Mouse (Mus musculus) natural killer cell, adult 2 months (primary cell): Measurements from ENCODE around the gene 1700024G13Rik.
"Not testable (repeated sequence)": the region's sequence is repeated elsewhere in the genome, so short reads cannot be mapped to it uniquely, and the experiment has no call there.

Experiments used
- DNase-seq, 2 experiments: peaks; one replicate each; pipeline ENCODE4 v3.0.0; 2022; ENCODE audit warnings: low spot score in 2 of 2

Gene 1700024G13Rik

GRCm38 (mm10) chr14:32388196-32388595, at the start of gene 1700024G13Rik:
1700024G13Rik (minus strand) TSS chr14:32388391.
- DNase-seq, result no peak

DNA sequence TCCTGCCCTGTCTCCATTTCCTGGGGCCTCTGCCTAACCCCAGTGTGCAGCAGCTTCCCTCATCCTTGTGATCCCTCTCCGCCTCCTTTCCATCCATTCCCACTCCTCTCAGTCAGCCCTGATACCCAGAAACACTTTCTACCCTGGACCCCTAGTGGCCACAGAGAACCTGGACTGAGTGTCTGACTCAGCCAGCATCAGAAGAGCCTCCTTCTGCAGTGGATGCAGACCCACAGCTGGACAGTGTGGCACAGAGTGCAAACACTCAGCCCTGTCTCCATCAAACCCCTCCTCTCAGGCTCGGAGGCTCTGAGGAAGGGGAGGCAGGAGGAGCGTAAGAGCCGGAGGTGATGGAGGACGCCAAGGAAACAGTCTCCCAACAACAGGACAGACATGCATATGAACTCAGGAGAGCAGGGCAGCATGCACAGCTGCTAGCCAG, 49.2 kb upstream of the 1700024G13Rik start:
- DNase-seq, result no peak

- no peak for DNase-seq
Observed at GRCm38 (mm10) chr14:32429030-32429602, 40.9 kb upstream of the 1700024G13Rik start.

DNA sequence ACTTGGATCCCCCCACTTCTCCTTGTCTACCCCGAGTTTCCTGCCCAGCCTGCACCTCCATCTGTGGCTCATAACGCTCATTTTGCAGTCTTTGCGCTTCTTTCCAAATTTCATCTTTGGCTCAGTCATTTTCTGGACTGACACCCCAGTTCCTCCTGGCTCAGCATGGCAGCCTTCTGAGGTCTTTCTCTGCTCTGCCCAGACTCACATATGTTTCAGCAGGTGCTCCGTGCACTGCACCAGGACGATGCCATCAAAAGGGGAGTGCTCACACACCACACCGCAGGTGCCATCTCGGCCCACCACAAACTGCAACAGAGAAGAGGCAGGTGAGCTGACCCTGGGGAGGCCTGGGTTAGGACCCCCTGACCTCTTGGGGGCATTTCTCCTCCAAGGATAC, 35.8 kb upstream of the 1700024G13Rik start:
- DNase-seq, result no peak

DNA sequence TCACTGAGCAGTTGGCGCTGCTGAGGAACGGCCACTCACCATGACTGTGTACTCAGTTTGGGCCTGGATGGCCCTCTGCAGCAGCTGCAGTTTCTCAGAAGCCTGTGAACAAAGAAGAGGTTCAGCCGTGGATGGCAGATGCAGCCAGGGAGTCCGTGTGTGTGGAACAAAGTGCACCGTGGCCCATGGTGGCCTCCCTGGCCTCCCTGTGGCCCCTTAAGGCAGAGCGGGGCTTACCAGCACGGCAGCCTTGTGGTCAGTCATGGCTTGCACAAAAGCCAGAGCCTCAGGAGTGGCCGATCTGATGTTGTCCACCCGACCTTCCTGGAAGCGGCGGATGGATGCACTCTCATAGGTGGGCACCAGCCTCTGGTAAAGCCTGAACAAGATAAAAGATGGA, 30.6 kb upstream of the 1700024G13Rik start:
- no peak for DNase-seq

DNA sequence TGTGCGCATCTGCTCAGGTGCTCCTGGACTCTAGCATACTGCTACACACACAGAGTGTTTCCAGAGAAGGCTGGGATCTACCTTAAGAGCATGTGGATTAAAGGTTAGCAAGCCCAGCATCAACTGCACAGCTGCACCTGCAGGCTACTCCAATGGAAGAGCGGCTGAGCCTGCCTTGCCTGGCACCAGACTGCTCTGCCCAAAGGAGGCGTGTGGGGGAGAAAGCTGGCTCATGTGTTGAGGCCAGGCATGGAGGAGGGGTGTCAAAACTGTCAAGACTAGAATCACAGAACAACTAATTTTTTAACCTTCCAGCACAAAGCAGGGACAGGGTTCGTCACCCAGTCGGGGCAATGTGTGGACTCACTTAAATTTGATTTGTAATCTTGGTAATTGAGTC, 23.9 kb upstream of the 1700024G13Rik start:
- no peak for DNase-seq

DNA sequence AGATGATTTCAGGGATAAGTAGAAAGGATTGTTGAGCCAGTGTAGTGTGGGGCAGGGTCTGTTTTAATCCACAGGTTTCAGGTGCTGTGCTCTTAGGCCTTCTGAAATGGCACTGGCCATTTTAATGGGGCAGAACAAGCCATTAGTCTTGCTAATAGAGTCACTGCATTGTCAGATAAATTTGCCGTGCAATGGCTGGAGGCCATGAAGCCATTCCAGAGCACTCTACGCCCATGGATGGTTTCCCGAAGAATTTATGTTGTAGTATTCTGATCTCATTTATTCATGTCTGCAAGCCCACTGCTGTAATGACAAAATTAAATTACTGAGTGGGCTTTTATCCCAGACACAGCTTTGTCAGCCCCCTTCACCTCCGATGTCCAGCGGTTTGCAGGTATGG, 21.9 kb upstream of the 1700024G13Rik start:
- no peak for DNase-seq

GRCm38 (mm10) chr14:32405399-32405798, 17.2 kb upstream of the 1700024G13Rik start:
- not testable (repeated sequence) for DNase-seq

- no peak for DNase-seq
Observed at GRCm38 (mm10) chr14:32381619-32382018, 6.6 kb downstream of the 1700024G13Rik start.

DNA sequence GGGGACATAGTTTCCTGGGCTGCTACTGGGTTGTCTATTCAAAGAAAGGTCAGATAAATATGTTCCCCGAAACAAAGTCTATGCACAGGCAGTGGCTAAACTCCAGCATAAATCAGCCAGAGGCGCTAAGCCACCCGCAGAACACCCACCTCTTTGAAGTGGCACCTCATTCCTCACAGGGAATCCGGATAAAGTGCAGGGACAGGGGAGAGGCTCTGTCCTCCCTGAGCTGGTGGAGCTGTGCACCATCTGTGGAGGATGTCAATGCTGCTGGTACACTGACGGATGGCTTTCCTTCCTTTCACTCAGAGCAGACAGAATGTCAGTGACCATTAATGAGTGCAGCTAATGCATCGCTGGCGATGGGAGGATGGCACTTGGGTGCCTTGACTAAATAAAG, 7.1 kb downstream of the 1700024G13Rik start:
- no peak for DNase-seq

- no peak for DNase-seq
Observed at GRCm38 (mm10) chr14:32380099-32380480, 8.1 kb downstream of the 1700024G13Rik start.

DNA sequence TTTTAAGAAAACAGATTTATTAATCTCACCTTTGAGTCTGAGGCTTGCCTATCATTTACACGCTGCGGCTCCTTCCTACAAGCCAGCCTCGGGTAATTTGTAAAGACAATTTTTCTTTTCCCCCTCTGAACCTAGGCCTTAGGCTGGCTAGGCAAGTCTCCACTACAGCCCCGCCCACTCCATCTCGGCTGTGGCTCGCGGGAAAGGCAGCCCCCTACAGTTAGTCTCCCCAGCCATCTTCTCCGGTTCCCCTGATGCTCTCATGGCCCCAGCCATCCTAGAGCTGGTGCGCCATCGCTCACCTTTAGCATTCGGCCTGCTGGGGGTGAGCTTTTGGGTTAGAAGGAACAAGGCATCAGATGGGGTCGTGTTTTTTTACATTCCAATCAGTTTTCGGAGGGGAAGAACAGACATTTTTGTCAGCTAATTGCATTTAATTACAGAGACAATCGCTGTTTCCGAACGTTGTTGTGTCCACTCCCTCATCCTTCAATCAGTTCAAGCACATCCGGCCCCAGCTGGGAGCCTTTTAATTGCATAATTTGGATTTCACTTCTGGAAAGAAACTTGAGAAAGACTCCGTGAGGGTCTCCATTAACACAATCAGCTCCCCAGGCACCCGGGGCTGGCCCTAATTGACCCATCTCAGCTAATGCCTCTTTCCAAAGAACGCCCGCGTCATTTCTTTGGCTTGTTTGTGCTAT, 8.6 kb downstream of the 1700024G13Rik start:
- DNase-seq, result no peak

DNA sequence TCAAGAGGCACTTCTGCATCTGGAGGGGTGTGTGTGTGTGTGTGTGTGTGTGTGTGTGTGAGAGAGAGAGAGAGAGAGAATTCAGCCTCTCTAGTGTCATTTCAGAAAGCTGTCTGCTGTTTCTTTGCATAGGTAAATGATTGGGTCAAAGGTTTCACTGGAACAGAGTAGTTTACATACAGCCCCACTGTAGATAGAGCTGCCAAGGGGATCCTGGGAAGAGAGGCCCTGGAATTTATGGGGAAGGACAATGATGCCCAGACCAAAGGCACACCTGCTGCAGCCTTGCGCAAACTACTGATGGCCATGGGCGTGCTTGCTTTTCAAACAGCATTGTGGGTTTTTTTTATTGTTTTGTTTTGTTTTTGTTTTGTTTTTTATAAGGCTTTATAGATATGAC, 15.7 kb downstream of the 1700024G13Rik start:
- DNase-seq, result no peak

GRCm38 (mm10) chr14:32369756-32370155, 18.4 kb downstream of the 1700024G13Rik start:
- no peak for DNase-seq

GRCm38 (mm10) chr14:32364359-32364758, 23.8 kb downstream of the 1700024G13Rik start:
- DNase-seq, result no peak

DNA sequence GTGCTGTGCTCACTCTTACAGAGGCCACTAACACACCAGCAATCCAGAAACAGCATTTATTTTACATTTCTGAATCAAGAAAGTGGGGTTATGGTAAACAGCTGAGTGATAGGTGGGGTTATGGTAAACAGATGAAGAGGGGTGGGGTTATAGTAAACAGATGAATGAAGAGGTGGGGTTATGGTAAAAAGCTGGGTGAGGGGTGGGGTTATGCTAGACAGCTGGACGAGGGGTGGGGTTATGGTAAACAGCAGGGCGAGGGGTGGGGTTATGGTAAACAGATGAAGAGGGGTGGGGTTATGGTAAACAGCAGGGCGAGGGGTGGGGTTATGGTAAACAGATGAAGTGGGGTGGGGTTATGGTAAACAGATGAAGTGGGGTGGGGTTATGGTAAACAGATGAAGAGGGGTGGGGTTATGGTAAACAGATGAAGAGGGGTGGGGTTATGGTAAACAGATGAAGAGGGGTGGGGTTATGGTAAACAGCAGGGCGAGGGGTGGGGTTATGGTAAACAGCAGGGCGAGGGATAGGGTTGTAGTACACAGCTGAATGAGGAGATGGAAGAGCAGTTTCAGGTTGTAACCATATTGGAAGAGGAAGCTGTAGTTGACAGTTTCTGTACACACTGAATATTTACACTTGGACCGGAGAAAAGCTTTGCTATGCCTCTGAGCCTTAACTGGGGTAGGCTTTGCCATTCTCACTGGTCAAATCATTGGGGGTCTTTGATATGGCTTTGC, 36.8 kb downstream of the 1700024G13Rik start:
- DNase-seq, result not testable (repeated sequence)

- no peak for DNase-seq
Observed at GRCm38 (mm10) chr14:32347307-32347706, 40.9 kb downstream of the 1700024G13Rik start.

GRCm38 (mm10) chr14:32344694-32345093, 43.5 kb downstream of the 1700024G13Rik start:
- DNase-seq, result no peak

GRCm38 (mm10) chr14:32344176-32344575, 44.0 kb downstream of the 1700024G13Rik start:
- DNase-seq, result no peak

- DNase-seq, result no peak
Observed at GRCm38 (mm10) chr14:32341823-32342222, 46.4 kb downstream of the 1700024G13Rik start.

DNA sequence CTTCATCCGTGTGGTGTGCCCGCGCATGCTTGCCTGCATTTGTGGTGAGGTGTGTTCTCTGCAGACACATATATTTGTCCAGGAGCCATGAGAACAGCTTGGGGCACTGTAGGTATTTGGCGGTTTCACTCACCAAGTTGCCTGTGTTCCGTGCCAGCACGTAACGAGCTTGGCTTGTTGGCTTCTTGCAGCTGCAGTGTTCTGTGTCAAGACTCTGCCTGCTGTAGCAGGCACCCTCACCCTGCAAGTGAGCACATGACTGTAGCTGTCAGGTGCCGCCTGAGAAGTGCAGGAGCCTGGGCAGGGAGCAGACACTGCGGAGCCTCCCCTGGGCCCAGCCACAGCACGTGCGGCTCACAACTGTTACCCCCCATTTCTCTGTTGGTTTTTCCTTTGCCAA, 51.6 kb downstream of the 1700024G13Rik start:
- no peak for DNase-seq

DNA sequence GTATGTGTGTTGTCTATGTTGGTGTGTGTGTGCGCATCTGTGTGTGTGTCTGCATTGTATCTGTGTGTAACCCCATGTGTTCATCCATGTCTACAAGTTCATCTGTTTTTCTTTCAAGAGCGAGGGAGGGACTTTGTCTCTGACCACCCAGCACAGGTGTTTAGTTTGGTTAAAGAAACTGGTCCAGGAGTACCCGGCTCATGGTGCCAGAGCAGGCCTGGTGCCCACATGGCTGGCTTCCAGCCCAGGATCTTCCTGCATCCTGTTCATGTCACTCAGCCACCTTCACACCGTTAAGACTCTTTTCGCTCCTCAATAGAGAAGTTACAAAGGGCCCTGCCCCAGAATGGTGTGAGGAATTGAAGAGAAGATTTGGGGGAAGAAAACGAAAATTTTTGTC, 52.2 kb downstream of the 1700024G13Rik start:
- DNase-seq, result no peak
